10 mouse cellular contexts compared by ENCODE assay signal in genomic region chr17:50471230-50471629, GRCm38 (mm10). TPM values are rescaled to one million over a fixed set of nuclear protein-coding genes. Genes with fewer than 3 reads are reported as not detected.
DNase-seq lines count a peak whose midpoint lies in the region; ATAC-seq and TF ChIP-seq lines count a peak whose summit lies in the region.
"Had no signal": no experiment of that assay in that cellular context is flagged by ENCODE, and none has a peak within 500 bp of the region (broad histone marks: within the 10 kb centered on the region; RNA-seq: fewer than 3 reads in every experiment).

No protein-coding gene starts in this region.

- H3K4me2 ChIP-seq in heart, embryonic 16.5 days (ENCODE audit: low read depth, low read length): no peak overlapping the region; the same call in 1 of the 2 replicates
- H3K4me2 ChIP-seq in limb, embryonic 13.5 days (replicated peaks): no peak overlapping the region
- H3K4me2 ChIP-seq in midbrain, embryonic 14.5 days (ENCODE audit: low read length): no peak overlapping the region

- WGBS in lung, adult 2 months: 31% methylated on average over 3 of the region's 3 CpGs
- 27% methylated on average over 3 of the region's 3 CpGs for WGBS in heart, embryonic 16.5 days
- WGBS in limb, embryonic 13.5 days: 61% methylated on average over 3 of the region's 3 CpGs
- WGBS in midbrain, embryonic 14.5 days: 83% methylated on average over 3 of the region's 3 CpGs

- no peak for TF ChIP-seq POLR2A in lung, adult 2 months (IDR thresholded peaks at IDR 0.05; ENCODE audit: borderline replicate concordance, extremely low read depth, low read depth, low read length)

- no peak overlapping the region for H3K9ac ChIP-seq in heart, embryonic 16.5 days (ENCODE audit: low read length)
- H3K9ac ChIP-seq in limb, embryonic 13.5 days: no peak overlapping the region
- H3K9ac ChIP-seq in midbrain, embryonic 14.5 days (replicated peaks; ENCODE audit: low read length): no peak overlapping the region

- peak overlapping the region; percentile 61 for H3K27ac ChIP-seq in heart, embryonic 16.5 days (ENCODE audit: low read length)
- peak overlapping the region; percentile 67; the same call in 1 of the 2 replicates for H3K27ac ChIP-seq in limb, embryonic 13.5 days
- H3K27ac ChIP-seq in midbrain, embryonic 14.5 days (replicated peaks; ENCODE audit: low read depth, low read length): no peak overlapping the region

- peak; percentile 42 for ATAC-seq in heart, embryonic 16.5 days (replicated peaks; ENCODE audit: extremely low read depth, insufficient read depth, low FRiP score)
- no peak for ATAC-seq in limb, embryonic 13.5 days (ENCODE audit: low FRiP score, low read depth)
- ATAC-seq in neutrophil, adult 5-6 weeks (ENCODE audit: extremely low read depth, insufficient number of reproducible peaks, low FRiP score, poor library complexity, severe bottlenecking): peak; percentile 84
- no peak for ATAC-seq in midbrain, embryonic 14.5 days (ENCODE audit: low FRiP score, low TSS enrichment)
- ATAC-seq: Patski had no signal

- peak; percentile 14 to 24 for DNase-seq in lung, adult 18-20 months
- DNase-seq in lung, adult 2 months: no peak
- DNase-seq in layer of hippocampus, adult 11-12 months (ENCODE audit: low spot score): no peak
- DNase-seq in midbrain, embryonic 14.5 days: no peak
- no peak for DNase-seq in ovary, adult 18-20 months (ENCODE audit: low spot score)

- no peak for TF ChIP-seq CTCF in lung, adult 2 months (IDR thresholded peaks at IDR 0.05; ENCODE audit: insufficient read depth, low read length)

- H3K9me3 ChIP-seq in heart, embryonic 16.5 days (replicated peaks; ENCODE audit: control insufficient read depth, low read length): no peaks in the 10 kb centered on the region
- no peaks in the 10 kb centered on the region for H3K9me3 ChIP-seq in limb, embryonic 13.5 days
- H3K9me3 ChIP-seq in midbrain, embryonic 14.5 days (ENCODE audit: control insufficient read depth, low read length): no peaks in the 10 kb centered on the region
- H3K9me3 ChIP-seq: hindbrain, embryonic 15.5 days had no signal

- H3K4me3 ChIP-seq in lung, adult 2 months (replicated peaks; ENCODE audit: extremely low read depth, low read depth, low read length): no peak overlapping the region
- H3K4me3 ChIP-seq in heart, embryonic 16.5 days (ENCODE audit: low read length): no peak overlapping the region
- no peak overlapping the region for H3K4me3 ChIP-seq in limb, embryonic 13.5 days
- H3K4me3 ChIP-seq in midbrain, embryonic 14.5 days (replicated peaks; ENCODE audit: low read depth, low read length): no peak overlapping the region

- peaks cover 8% of the 10 kb centered on the region for H3K4me1 ChIP-seq in lung, adult 2 months (ENCODE audit: control insufficient read depth, insufficient read depth, low read length)
- peaks cover 10% of the 10 kb centered on the region; the same call in 1 of the 2 replicates for H3K4me1 ChIP-seq in heart, embryonic 16.5 days (ENCODE audit: control insufficient read depth, insufficient read depth, low read length)
- H3K4me1 ChIP-seq in limb, embryonic 13.5 days: peaks cover 17% of the 10 kb centered on the region
- H3K4me1 ChIP-seq in midbrain, embryonic 14.5 days (ENCODE audit: control insufficient read depth, insufficient read depth, low read length): peaks cover 10% of the 10 kb centered on the region

- no peaks in the 10 kb centered on the region for H3K36me3 ChIP-seq in heart, embryonic 16.5 days (ENCODE audit: control insufficient read depth, insufficient read depth)
- H3K36me3 ChIP-seq in limb, embryonic 13.5 days: no peaks in the 10 kb centered on the region
- H3K36me3 ChIP-seq in midbrain, embryonic 14.5 days (ENCODE audit: control insufficient read depth, insufficient read depth, low read length): no peaks in the 10 kb centered on the region
- H3K36me3 ChIP-seq: hindbrain, embryonic 15.5 days had no signal

- no peaks in the 10 kb centered on the region for H3K27me3 ChIP-seq in heart, embryonic 16.5 days (ENCODE audit: control insufficient read depth, insufficient read depth, low read length)
- H3K27me3 ChIP-seq in limb, embryonic 13.5 days: no peaks in the 10 kb centered on the region
- no peaks in the 10 kb centered on the region for H3K27me3 ChIP-seq in midbrain, embryonic 14.5 days (ENCODE audit: control insufficient read depth, insufficient read depth, low read length)
- H3K27me3 ChIP-seq: hindbrain, embryonic 15.5 days had no signal

RNA-seq across cellular contexts. Expression of gene Plcl2, which starts 38.0 kb away (rescaled TPM):
- polyA plus RNA-seq in lung, adult 2 months (2012; rRNA removed): 2.0 and 3.0 TPM in 2 replicates
- polyA plus RNA-seq in heart, embryonic 16.5 days (2015; fragmentation: Nextera tagmentation; extraction: Ambion mirVana): 3.6 and 3.9 TPM in 2 replicates
- 3.7 and 3.9 TPM in 2 replicates for polyA plus RNA-seq in limb, embryonic 13.5 days (2015; fragmentation: Nextera tagmentation; extraction: Ambion mirVana)
- 93.9 and 102 TPM in 2 replicates for total RNA-seq in neutrophil, adult 5-6 weeks (2017)
- 10.8 and 14.1 TPM in 2 replicates for polyA plus RNA-seq in midbrain, embryonic 14.5 days (2014; fragmentation: Nextera tagmentation; extraction: Ambion mirVana)
- polyA plus RNA-seq: Patski had no signal

Comparison
In these comparisons a context has a peak if more than half of its experiments do, and no peak if none do; other contexts are left out.
1. DNase-seq: peak in lung, adult 18-20 months (2 of 2); none in lung, adult 2 months (single experiment), layer of hippocampus, adult 11-12 months (single experiment), midbrain, embryonic 14.5 days (single experiment) and ovary, adult 18-20 months (single experiment).
2. ATAC-seq: peak in heart, embryonic 16.5 days (single experiment) and neutrophil, adult 5-6 weeks (single experiment); none in limb, embryonic 13.5 days (single experiment) and midbrain, embryonic 14.5 days (single experiment).